Mouse (Mus musculus) heart, adult 11 months (tissue): ENCODE measurements around the gene Lyl1.

Source experiments
- DNase-seq: peaks from one replicate; pipeline ENCODE4 v3.0.0; 2022

Lyl1 gene

GRCm38 (mm10) chr8:84700941-84701911, at the start of gene Lyl1:
Lyl1 (plus strand) TSS chr8:84701457.
- peak; percentile 99 for DNase-seq

- DNase-seq = no peak
Observed at GRCm38 (mm10) chr8:84653092-84653631, 48.1 kb upstream of the Lyl1 start.

GRCm38 (mm10) chr8:84654597-84654996, 46.7 kb upstream of the Lyl1 start:
- peak; percentile 90 for DNase-seq

- peak; percentile 97 for DNase-seq
Observed at GRCm38 (mm10) chr8:84655336-84656190, 45.7 kb upstream of the Lyl1 start.

GRCm38 (mm10) chr8:84656191-84656525, 45.1 kb upstream of the Lyl1 start:
- peak; percentile 96 for DNase-seq

- peak; percentile 99 for DNase-seq
Observed at GRCm38 (mm10) chr8:84656641-84657126, 44.6 kb upstream of the Lyl1 start.

- DNase-seq = no peak
Observed at GRCm38 (mm10) chr8:84657203-84657602, 44.1 kb upstream of the Lyl1 start.

- no peak for DNase-seq
Observed at GRCm38 (mm10) chr8:84657680-84658079, 43.6 kb upstream of the Lyl1 start.

- no peak for DNase-seq
Observed at GRCm38 (mm10) chr8:84658951-84659350, 42.3 kb upstream of the Lyl1 start.

- DNase-seq = peak; percentile 99
Observed at GRCm38 (mm10) chr8:84659936-84660818, 41.1 kb upstream of the Lyl1 start.

GRCm38 (mm10) chr8:84660819-84661457, 40.3 kb upstream of the Lyl1 start:
- DNase-seq = peak; percentile 97

- DNase-seq = peak; percentile 100
Observed at GRCm38 (mm10) chr8:84661458-84661871, 39.8 kb upstream of the Lyl1 start.

GRCm38 (mm10) chr8:84661961-84662571, 39.2 kb upstream of the Lyl1 start:
- DNase-seq = no peak

- DNase-seq = peak; percentile 100
Observed at GRCm38 (mm10) chr8:84662581-84663065, 38.6 kb upstream of the Lyl1 start, which contains the start of gene Ier2. Ier2 (minus strand) TSS chr8:84662852.

GRCm38 (mm10) chr8:84663483-84664327, 37.6 kb upstream of the Lyl1 start:
- peak; percentile 100 for DNase-seq

GRCm38 (mm10) chr8:84664566-84665384, 36.5 kb upstream of the Lyl1 start:
- peak; percentile 99 for DNase-seq

- DNase-seq = no peak
Observed at GRCm38 (mm10) chr8:84665385-84665893, 35.8 kb upstream of the Lyl1 start.

GRCm38 (mm10) chr8:84668081-84668480, 33.2 kb upstream of the Lyl1 start:
- no peak for DNase-seq
